Mouse (Mus musculus): Measurements from ENCODE around the gene Ticrr. TPM values are rescaled to one million over a fixed set of nuclear protein-coding genes. Genes with fewer than 3 reads are reported as not detected.

The Ticrr gene
- total RNA-seq (2021) = under 1 TPM; 0.12 to 0.23 TPM
- long read RNA-seq, experiment 1 = 0 reads
- long read RNA-seq, experiment 2 = 0 reads

GRCm38 (mm10) chr7:79659578-79660290 is at the start of gene Ticrr:
Gene Ticrr (plus strand): TSS chr7:79660196.
- no peak for TF ChIP-seq CTCF (conservative IDR thresholded peaks at IDR 0.05)
- H3K4me3 ChIP-seq = peak within 1 kb of the TSS; percentile 71
- DNase-seq (ENCODE audit: low spot score in 2 of 2) = peak; percentile 90 to 96
- no peak within 1 kb of the TSS for H3K27ac ChIP-seq

- Histone ChIP-seq H3K27ac (no peak overlapping the region), H3K4me3 (no peak overlapping the region)
- no peak for DNase-seq (ENCODE audit: low spot score in 2 of 2)
- peak; percentile 25; the same call in 1 of the 2 replicates for TF ChIP-seq CTCF (conservative IDR thresholded peaks at IDR 0.05)
Measured at GRCm38 (mm10) chr7:79611901-79612300, 48.1 kb upstream of the Ticrr start.

- peak; percentile 86 for TF ChIP-seq CTCF (conservative IDR thresholded peaks at IDR 0.05)
- H3K27ac ChIP-seq = no peak overlapping the region
- peak; percentile 60 to 84 for DNase-seq (ENCODE audit: low spot score in 2 of 2)
- no peak overlapping the region for H3K4me3 ChIP-seq
Measured at GRCm38 (mm10) chr7:79612783-79613182, 47.2 kb upstream of the Ticrr start.

- no peak for DNase-seq (ENCODE audit: low spot score in 2 of 2)
- H3K4me3 ChIP-seq = no peak overlapping the region
- no peak for TF ChIP-seq CTCF (conservative IDR thresholded peaks at IDR 0.05)
- no peak overlapping the region for H3K27ac ChIP-seq
Measured at GRCm38 (mm10) chr7:79613314-79613713, 46.7 kb upstream of the Ticrr start.

- H3K27ac ChIP-seq = no peak overlapping the region
- no peak overlapping the region for H3K4me3 ChIP-seq
- TF ChIP-seq CTCF (conservative IDR thresholded peaks at IDR 0.05) = no peak
- no peak for DNase-seq (ENCODE audit: low spot score in 2 of 2)
Measured at GRCm38 (mm10) chr7:79615008-79615407, 45.0 kb upstream of the Ticrr start.

- DNase-seq (ENCODE audit: low spot score in 2 of 2) = no peak
- Histone ChIP-seq H3K4me3 (no peak overlapping the region), H3K27ac (no peak overlapping the region)
- no peak for TF ChIP-seq CTCF (conservative IDR thresholded peaks at IDR 0.05)
Measured at GRCm38 (mm10) chr7:79615941-79616340, 44.1 kb upstream of the Ticrr start.

GRCm38 (mm10) chr7:79617418-79617817 is 42.6 kb upstream of the Ticrr start, which contains the start of gene Rhcg:
Gene Rhcg (minus strand): TSS chr7:79617657.
- Histone ChIP-seq H3K27ac (no peak within 1 kb of the TSS), H3K4me3 (peak within 1 kb of the TSS; percentile 19; the same call in 1 of the 2 replicates)
- no peak for DNase-seq (ENCODE audit: low spot score in 2 of 2)
- no peak for TF ChIP-seq CTCF (conservative IDR thresholded peaks at IDR 0.05)

- Histone ChIP-seq H3K27ac (no peak overlapping the region), H3K4me3 (no peak overlapping the region)
- peak; percentile 60 for TF ChIP-seq CTCF (conservative IDR thresholded peaks at IDR 0.05)
- DNase-seq (ENCODE audit: low spot score in 2 of 2) = no peak
Measured at GRCm38 (mm10) chr7:79619493-79619892, 40.5 kb upstream of the Ticrr start.

GRCm38 (mm10) chr7:79623086-79623485 is 36.9 kb upstream of the Ticrr start:
- Histone ChIP-seq H3K4me3 (no peak overlapping the region), H3K27ac (no peak overlapping the region)
- DNase-seq (ENCODE audit: low spot score in 2 of 2) = no peak
- no peak for TF ChIP-seq CTCF (conservative IDR thresholded peaks at IDR 0.05)

- Histone ChIP-seq H3K27ac (no peak overlapping the region), H3K4me3 (no peak overlapping the region)
- DNase-seq (ENCODE audit: low spot score in 2 of 2) = peak in 1 of 2 experiments; percentile 28
- TF ChIP-seq CTCF (conservative IDR thresholded peaks at IDR 0.05) = no peak
Measured at GRCm38 (mm10) chr7:79626170-79626569, 33.8 kb upstream of the Ticrr start.

- TF ChIP-seq CTCF (conservative IDR thresholded peaks at IDR 0.05) = no peak
- DNase-seq (ENCODE audit: low spot score in 2 of 2) = no peak
- Histone ChIP-seq H3K4me3 (no peak overlapping the region), H3K27ac (no peak overlapping the region)
Measured at GRCm38 (mm10) chr7:79628271-79628913, 31.6 kb upstream of the Ticrr start.

GRCm38 (mm10) chr7:79631773-79632348 is 28.1 kb upstream of the Ticrr start:
- no peak overlapping the region for H3K27ac ChIP-seq
- TF ChIP-seq CTCF (conservative IDR thresholded peaks at IDR 0.05) = no peak
- H3K4me3 ChIP-seq = no peak overlapping the region
- DNase-seq (ENCODE audit: low spot score in 2 of 2) = no peak

- TF ChIP-seq CTCF (conservative IDR thresholded peaks at IDR 0.05) = no peak
- no peak for DNase-seq (ENCODE audit: low spot score in 2 of 2)
- Histone ChIP-seq H3K27ac (no peak overlapping the region), H3K4me3 (no peak overlapping the region)
Measured at GRCm38 (mm10) chr7:79647233-79647632, 12.8 kb upstream of the Ticrr start.

Measured in layer of hippocampus, adult 2 months (tissue).